Mouse (Mus musculus): ENCODE data around the gene Papss2. TPM values are rescaled to one million over a fixed set of nuclear protein-coding genes. Genes with fewer than 3 reads are reported as not detected.

The Papss2 gene
- polyA plus RNA-seq, 1 experiment from 2014 or later = 20.7 TPM

GRCm38 (mm10) chr19:32614772-32615099 lies 19.1 kb downstream of the Papss2 start:
- WGBS = 63% methylated on average over 2 of the region's 2 CpGs

GRCm38 (mm10) chr19:32616646-32617045 lies 21.1 kb downstream of the Papss2 start:
- 95% methylated on average over 7 of the region's 7 CpGs for WGBS
- H3K4me2 ChIP-seq = no peak overlapping the region
- no peaks in the 10 kb centered on the region for H3K9me3 ChIP-seq
- ATAC-seq (ENCODE audit: insufficient number of reproducible peaks, insufficient read depth, low FRiP score, low TSS enrichment, low read depth) = no peak
- H3K4me3 ChIP-seq (replicated peaks) = no peak overlapping the region
- H3K36me3 ChIP-seq = no peaks in the 10 kb centered on the region
- peaks cover 16% of the 10 kb centered on the region for H3K4me1 ChIP-seq (replicated peaks)
- H3K27ac ChIP-seq = no peak overlapping the region
- H3K27me3 ChIP-seq = no peaks in the 10 kb centered on the region
- no peak overlapping the region for H3K9ac ChIP-seq (replicated peaks)

More at GRCm38 (mm10) chr19:32614772-32615099, 19.1 kb downstream of the Papss2 start:
- Histone ChIP-seq H3K4me3 (replicated peaks) (no peak overlapping the region), H3K36me3 (no peaks in the 10 kb centered on the region), H3K4me1 (replicated peaks) (peaks cover 16% of the 10 kb centered on the region), H3K9me3 (no peaks in the 10 kb centered on the region), H3K9ac (replicated peaks) (no peak overlapping the region), H3K27me3 (no peaks in the 10 kb centered on the region), H3K4me2 (no peak overlapping the region), H3K27ac (peak overlapping the region; percentile 70)
- peak; percentile 75; the same call in 1 of the 2 replicates for ATAC-seq (ENCODE audit: insufficient number of reproducible peaks, insufficient read depth, low FRiP score, low TSS enrichment, low read depth)

GRCm38 (mm10) chr19:32619739-32620138 lies 24.1 kb downstream of the Papss2 start:
- H3K27ac ChIP-seq = no peak overlapping the region
- H3K36me3 ChIP-seq = no peaks in the 10 kb centered on the region; the same call in 1 of the 2 replicates
- 83% methylated on average over 2 of the region's 2 CpGs for WGBS
- no peak overlapping the region for H3K4me3 ChIP-seq (replicated peaks)
- no peaks in the 10 kb centered on the region for H3K27me3 ChIP-seq
- peaks cover 4% of the 10 kb centered on the region for H3K4me1 ChIP-seq (replicated peaks)
- ATAC-seq (ENCODE audit: insufficient number of reproducible peaks, insufficient read depth, low FRiP score, low TSS enrichment, low read depth) = no peak
- 0 out of 2 replicates have a peak, but pooled peaks cover 3% of the 10 kb centered on the region for H3K9me3 ChIP-seq
- no peak overlapping the region for H3K9ac ChIP-seq (replicated peaks)
- H3K4me2 ChIP-seq = no peak overlapping the region

- no peak overlapping the region for H3K4me2 ChIP-seq
- H3K27me3 ChIP-seq = no peaks in the 10 kb centered on the region
- H3K9ac ChIP-seq (replicated peaks) = no peak overlapping the region
- no peak overlapping the region for H3K27ac ChIP-seq
- 0 out of 2 replicates have a peak, but pooled peaks cover 3% of the 10 kb centered on the region for H3K9me3 ChIP-seq
- no peak for ATAC-seq (ENCODE audit: insufficient number of reproducible peaks, insufficient read depth, low FRiP score, low TSS enrichment, low read depth)
- WGBS = 75% methylated on average over 15 of the region's 15 CpGs
- no peaks in the 10 kb centered on the region; the same call in 1 of the 2 replicates for H3K36me3 ChIP-seq
- H3K4me1 ChIP-seq (replicated peaks) = no peaks in the 10 kb centered on the region
- H3K4me3 ChIP-seq (replicated peaks) = no peak overlapping the region
These were observed 25.4 kb downstream of the Papss2 start for GRCm38 (mm10) chr19:32620859-32621445.

- WGBS = 80% methylated on average over 3 of the region's 3 CpGs
- Histone ChIP-seq H3K4me3 (replicated peaks) (no peak overlapping the region), H3K27me3 (no peaks in the 10 kb centered on the region), H3K4me2 (no peak overlapping the region), H3K9ac (replicated peaks) (no peak overlapping the region), H3K9me3 (0 out of 2 replicates have a peak, but pooled peaks cover 3% of the 10 kb centered on the region), H3K27ac (no peak overlapping the region), H3K4me1 (replicated peaks) (0 out of 2 replicates have a peak, but pooled peaks cover 3% of the 10 kb centered on the region), H3K36me3 (no peaks in the 10 kb centered on the region; the same call in 1 of the 2 replicates)
- ATAC-seq (ENCODE audit: insufficient number of reproducible peaks, insufficient read depth, low FRiP score, low TSS enrichment, low read depth) = no peak
These were observed 26.6 kb downstream of the Papss2 start for GRCm38 (mm10) chr19:32622142-32622541.

GRCm38 (mm10) chr19:32626768-32627331 lies 31.3 kb downstream of the Papss2 start:
- H3K27ac ChIP-seq = no peak overlapping the region
- 58% methylated on average over 13 of the region's 13 CpGs for WGBS

GRCm38 (mm10) chr19:32627631-32628030 lies 32.0 kb downstream of the Papss2 start:
- Histone ChIP-seq H3K9ac (replicated peaks) (no peak overlapping the region), H3K4me1 (replicated peaks) (0 out of 2 replicates have a peak, but pooled peaks cover 3% of the 10 kb centered on the region), H3K4me3 (replicated peaks) (no peak overlapping the region), H3K36me3 (no peaks in the 10 kb centered on the region; the same call in 1 of the 2 replicates), H3K27ac (no peak overlapping the region), H3K9me3 (0 out of 2 replicates have a peak, but pooled peaks cover 3% of the 10 kb centered on the region), H3K4me2 (no peak overlapping the region), H3K27me3 (no peaks in the 10 kb centered on the region)
- no peak for ATAC-seq (ENCODE audit: insufficient number of reproducible peaks, insufficient read depth, low FRiP score, low TSS enrichment, low read depth)
- WGBS = 79% methylated on average over 4 of the region's 4 CpGs

More at GRCm38 (mm10) chr19:32626768-32627331, 31.3 kb downstream of the Papss2 start:
- 0 out of 2 replicates have a peak, but pooled peaks cover 3% of the 10 kb centered on the region for H3K4me1 ChIP-seq (replicated peaks)
- no peak overlapping the region for H3K4me2 ChIP-seq
- no peak overlapping the region for H3K4me3 ChIP-seq (replicated peaks)
- no peak for ATAC-seq (ENCODE audit: insufficient number of reproducible peaks, insufficient read depth, low FRiP score, low TSS enrichment, low read depth)
- H3K36me3 ChIP-seq = no peaks in the 10 kb centered on the region; the same call in 1 of the 2 replicates
- H3K9ac ChIP-seq (replicated peaks) = no peak overlapping the region
- 0 out of 2 replicates have a peak, but pooled peaks cover 3% of the 10 kb centered on the region for H3K9me3 ChIP-seq
- no peaks in the 10 kb centered on the region for H3K27me3 ChIP-seq

- 0 out of 2 replicates have a peak, but pooled peaks cover 3% of the 10 kb centered on the region for H3K9me3 ChIP-seq
- H3K4me1 ChIP-seq (replicated peaks) = 0 out of 2 replicates have a peak, but pooled peaks cover 3% of the 10 kb centered on the region
- H3K36me3 ChIP-seq = no peaks in the 10 kb centered on the region; the same call in 1 of the 2 replicates
- H3K4me3 ChIP-seq (replicated peaks) = no peak overlapping the region
- H3K27me3 ChIP-seq = no peaks in the 10 kb centered on the region
- no peak overlapping the region for H3K9ac ChIP-seq (replicated peaks)
- WGBS = 81% methylated on average over 7 of the region's 7 CpGs
- no peak overlapping the region for H3K27ac ChIP-seq
- H3K4me2 ChIP-seq = no peak overlapping the region
- no peak for ATAC-seq (ENCODE audit: insufficient number of reproducible peaks, insufficient read depth, low FRiP score, low TSS enrichment, low read depth)
These were observed 33.1 kb downstream of the Papss2 start for GRCm38 (mm10) chr19:32628572-32629132.

- H3K27me3 ChIP-seq = no peaks in the 10 kb centered on the region
- WGBS = 79% methylated on average over 8 of the region's 8 CpGs
- no peak overlapping the region for H3K4me3 ChIP-seq (replicated peaks)
- H3K4me1 ChIP-seq (replicated peaks) = no peaks in the 10 kb centered on the region
- no peak for ATAC-seq (ENCODE audit: insufficient number of reproducible peaks, insufficient read depth, low FRiP score, low TSS enrichment, low read depth)
- H3K36me3 ChIP-seq = peaks cover 22% of the 10 kb centered on the region; the same call in 1 of the 2 replicates
- no peak overlapping the region for H3K27ac ChIP-seq
- H3K9ac ChIP-seq (replicated peaks) = no peak overlapping the region
- no peaks in the 10 kb centered on the region for H3K9me3 ChIP-seq
- no peak overlapping the region for H3K4me2 ChIP-seq
These were observed 39.3 kb downstream of the Papss2 start for GRCm38 (mm10) chr19:32634916-32635315.

GRCm38 (mm10) chr19:32637357-32638275 lies 42.0 kb downstream of the Papss2 start:
- WGBS = 76% methylated on average over 16 of the region's 16 CpGs
- Histone ChIP-seq H3K4me2 (no peak overlapping the region), H3K4me3 (replicated peaks) (no peak overlapping the region), H3K27ac (no peak overlapping the region), H3K36me3 (peaks cover 41% of the 10 kb centered on the region), H3K9ac (replicated peaks) (no peak overlapping the region), H3K27me3 (no peaks in the 10 kb centered on the region), H3K4me1 (replicated peaks) (no peaks in the 10 kb centered on the region), H3K9me3 (no peaks in the 10 kb centered on the region)
- no peak for ATAC-seq (ENCODE audit: insufficient number of reproducible peaks, insufficient read depth, low FRiP score, low TSS enrichment, low read depth)

Measured in limb, embryonic 12.5 days (tissue).